Mouse (Mus musculus) CH12.LX (cell line): ENCODE measurements around the gene Kcnip4. TPM values are rescaled to one million over a fixed set of nuclear protein-coding genes. Genes with fewer than 3 reads are reported as not detected.

Experiments used
- DNase-seq: peaks from one replicate; pipeline ENCODE4 v3.0.0-alpha.2; 2013; ENCODE audit errors: extremely low read depth
- H3K27ac ChIP-seq: 2 replicates; pipeline ENCODE4 v1.5.1; 2012; ENCODE audit warnings: low read depth, mild to moderate bottlenecking, control low read depth, moderate library complexity; ENCODE audit not compliant: insufficient read depth
- H3K27me3 ChIP-seq: replicated peaks from 2 replicates; pipeline ENCODE3; 2012; ENCODE audit warnings: inconsistent platforms
- H3K36me3 ChIP-seq, 2 experiments: replicated peaks in 1 of 2; 2 replicates each; pipeline versions ENCODE3 to v1.6.1; 2012; ENCODE audit warnings: inconsistent platforms in 1 of 2, low read length in 1 of 2, mild to moderate bottlenecking in 1 of 2, mixed read lengths in 1 of 2, moderate library complexity in 1 of 2; ENCODE audit not compliant: control insufficient read depth in 1 of 2, insufficient read depth in 1 of 2
- H3K4me1 ChIP-seq, 2 experiments: 2 replicates each; pipeline ENCODE4 v1.6.1; 2012; ENCODE audit warnings: inconsistent platforms in 1 of 2, moderate library complexity in 1 of 2; ENCODE audit not compliant: insufficient read depth in 2 of 2, control insufficient read depth in 1 of 2
- H3K4me2 ChIP-seq: 2 replicates; pipeline ENCODE4 v1.6.1; 2012; ENCODE audit warnings: low read depth, mild to moderate bottlenecking, control low read depth; ENCODE audit not compliant: poor library complexity, insufficient read depth, severe bottlenecking
- H3K4me3 ChIP-seq, 3 experiments: fragments of 150-350 bp in 1 of 3; sonication (generic) in 1 of 3; replicated peaks in 1 of 3; 2 replicates each; pipeline versions ENCODE3 to v1.5.1; 2011 to 2012; ENCODE audit warnings: low read depth in 2 of 3, low read length in 2 of 3, mild to moderate bottlenecking in 2 of 3, moderate library complexity in 2 of 3, control low read depth in 1 of 3, improper control_type of control experiment in 1 of 3, inconsistent platforms in 1 of 3, mixed read lengths in 1 of 3; ENCODE audit not compliant: poor library complexity in 1 of 3
- H3K79me2 ChIP-seq: replicated peaks from 2 replicates; pipeline ENCODE4 v1.6.1; 2012; ENCODE audit warnings: mild to moderate bottlenecking, moderate library complexity; ENCODE audit not compliant: control insufficient read depth, poor library complexity, insufficient read depth, severe bottlenecking; ENCODE audit errors: extremely low read depth
- H3K9ac ChIP-seq: 2 replicates; pipeline ENCODE4 v1.6.1; 2012; ENCODE audit warnings: low read depth, mild to moderate bottlenecking, control low read depth, moderate library complexity; ENCODE audit not compliant: insufficient read depth
- H3K9me3 ChIP-seq: replicated peaks from 2 replicates; pipeline ENCODE3; 2012; ENCODE audit warnings: low read length, inconsistent platforms, mixed read lengths
- CHD1 ChIP-seq: IDR thresholded peaks from 2 replicates; pipeline ENCODE4 v1.6.1; 2012; ENCODE audit warnings: low read depth, low read length, improper control_type of control experiment, inconsistent platforms
- CTCF ChIP-seq, 2 experiments: IDR thresholded peaks in 1 of 2; conservative IDR thresholded peaks in 1 of 2; 2 replicates each; pipeline ENCODE4 v1.5.1; 2011 to 2012; ENCODE audit warnings: low read depth in 2 of 2, low read length in 2 of 2, improper control_type of control experiment in 1 of 2, inconsistent platforms in 1 of 2, mild to moderate bottlenecking in 1 of 2, moderate library complexity in 1 of 2
- E2F4 ChIP-seq: IDR thresholded peaks from 2 replicates; pipeline ENCODE4 v1.6.1; 2011; ENCODE audit warnings: low read depth, low read length, improper control_type of control experiment; ENCODE audit not compliant: insufficient replicate concordance
- ELF1 ChIP-seq: IDR thresholded peaks from 2 replicates; pipeline ENCODE4 v1.6.1; 2014; ENCODE audit warnings: low read depth, mild to moderate bottlenecking, inconsistent platforms, low read length, improper control_type of control experiment
- GABPA ChIP-seq: IDR thresholded peaks from 2 replicates; pipeline ENCODE4 v1.6.1; 2012; ENCODE audit warnings: low read depth, low read length, improper control_type of control experiment, inconsistent platforms; ENCODE audit not compliant: insufficient replicate concordance
- JUN ChIP-seq: IDR thresholded peaks from 2 replicates; pipeline ENCODE4 v1.6.1; 2011; ENCODE audit warnings: low read depth, mild to moderate bottlenecking, low read length, improper control_type of control experiment, moderate library complexity; ENCODE audit not compliant: insufficient read depth
- JUND ChIP-seq: conservative IDR thresholded peaks from 2 replicates; pipeline ENCODE4 v1.6.1; 2011; ENCODE audit warnings: low read depth, low read length, improper control_type of control experiment
- MAFK ChIP-seq: IDR thresholded peaks from 2 replicates; pipeline ENCODE4 v1.6.1; 2011; ENCODE audit warnings: low read length, improper control_type of control experiment; ENCODE audit not compliant: insufficient replicate concordance
- MAX ChIP-seq: IDR thresholded peaks from 2 replicates; pipeline ENCODE4 v1.6.1; 2011; ENCODE audit warnings: low read length, improper control_type of control experiment
- MYC ChIP-seq: IDR thresholded peaks from 2 replicates; pipeline ENCODE4 v1.6.1; 2011; ENCODE audit warnings: low read depth, mild to moderate bottlenecking, improper control_type of control experiment, low read length
- NELFE ChIP-seq: IDR thresholded peaks from 2 replicates; pipeline ENCODE4 v1.6.1; 2011; ENCODE audit warnings: low read depth, low read length, improper control_type of control experiment
- NRF1 ChIP-seq: IDR thresholded peaks from 2 replicates; pipeline ENCODE4 v1.6.1; 2014; ENCODE audit warnings: low read depth, mild to moderate bottlenecking, inconsistent platforms, low read length, improper control_type of control experiment, moderate library complexity
- PAX5 ChIP-seq: IDR thresholded peaks from 2 replicates; pipeline ENCODE4 v1.6.1; 2012; ENCODE audit warnings: low read length, inconsistent platforms, mixed read lengths
- RCOR1 ChIP-seq: conservative IDR thresholded peaks from 2 replicates; pipeline ENCODE4 v1.6.1; 2012; ENCODE audit warnings: low read depth, mild to moderate bottlenecking, inconsistent platforms, low read length, improper control_type of control experiment
- SIN3A ChIP-seq: IDR thresholded peaks from 2 replicates; pipeline ENCODE4 v1.6.1; 2012; ENCODE audit warnings: low read length, improper control_type of control experiment, inconsistent platforms
- SMC3 ChIP-seq: IDR thresholded peaks from 2 replicates; pipeline ENCODE4 v1.6.1; 2011; ENCODE audit warnings: low read depth, low read length, improper control_type of control experiment
- TBP ChIP-seq: conservative IDR thresholded peaks from 2 replicates; pipeline ENCODE4 v1.6.1; 2011; ENCODE audit warnings: low read depth, low read length, improper control_type of control experiment
- TCF12 ChIP-seq: IDR thresholded peaks from 2 replicates; pipeline ENCODE4 v1.6.1; 2014; ENCODE audit warnings: low read depth, mild to moderate bottlenecking, inconsistent platforms, low read length, improper control_type of control experiment
- UBTF ChIP-seq: IDR thresholded peaks from 2 replicates; pipeline ENCODE4 v1.6.1; 2012; ENCODE audit warnings: low read depth, mild to moderate bottlenecking, inconsistent platforms, low read length, improper control_type of control experiment, moderate library complexity
- USF1 ChIP-seq: IDR thresholded peaks from 2 replicates; pipeline ENCODE4 v1.6.1; 2014; ENCODE audit warnings: low read depth, mild to moderate bottlenecking, inconsistent platforms, low read length, improper control_type of control experiment
- USF2 ChIP-seq: conservative IDR thresholded peaks from 2 replicates; pipeline ENCODE4 v1.6.1; 2011; ENCODE audit warnings: low read depth, low read length, improper control_type of control experiment
- ZMIZ1 ChIP-seq: IDR thresholded peaks from 2 replicates; pipeline ENCODE4 v1.6.1; 2012; ENCODE audit warnings: low read depth, mild to moderate bottlenecking, inconsistent platforms, low read length, improper control_type of control experiment
- ZNF384 ChIP-seq: IDR thresholded peaks from 2 replicates; pipeline ENCODE4 v1.6.1; 2012; ENCODE audit warnings: low read depth, low read length, improper control_type of control experiment, inconsistent platforms
- dilution Hi-C: fragments of 300-500 bp; cut with MboI; formaldehyde crosslinking; loops from 2 replicates; pipeline ENCODE4 v1.14.3; 2020; ENCODE audit warnings: low sequenced_read_pairs; ENCODE audit not compliant: extremely low pct_unique_long_range_greater_than_20kb, extremely low pct_ligation_motif_present
- in situ Hi-C: fragments of 300-500 bp; cut with MboI; formaldehyde crosslinking; loops from 3 replicates; pipeline ENCODE4 v1.14.3; 2019; ENCODE audit warnings: low sequenced_read_pairs, low pct_ligation_motif_present, low pct_unique_long_range_greater_than_20kb, mixed read lengths
- polyA plus RNA-seq: library from polyadenylated mRNA; unstranded; fragments of >175 nt; gene quantifications from 2 replicates; pipeline ENCODE4 v1.2.1, GENCODE M21; 2012; ENCODE audit warnings: low read depth; ENCODE audit not compliant: insufficient read length
- total RNA-seq, 2 experiments: library from RNA; depleted of rRNA; stranded (reverse); fragments of 300-350 nt in 1 of 2; fragments of >200 nt in 1 of 2; gene quantifications; 2 replicates each; pipeline ENCODE4 v1.2.3; 2012 to 2014

The Kcnip4 gene
- total and polyA plus RNA-seq, 3 experiments: 0.80 TPM; not detected in 2

DNA sequence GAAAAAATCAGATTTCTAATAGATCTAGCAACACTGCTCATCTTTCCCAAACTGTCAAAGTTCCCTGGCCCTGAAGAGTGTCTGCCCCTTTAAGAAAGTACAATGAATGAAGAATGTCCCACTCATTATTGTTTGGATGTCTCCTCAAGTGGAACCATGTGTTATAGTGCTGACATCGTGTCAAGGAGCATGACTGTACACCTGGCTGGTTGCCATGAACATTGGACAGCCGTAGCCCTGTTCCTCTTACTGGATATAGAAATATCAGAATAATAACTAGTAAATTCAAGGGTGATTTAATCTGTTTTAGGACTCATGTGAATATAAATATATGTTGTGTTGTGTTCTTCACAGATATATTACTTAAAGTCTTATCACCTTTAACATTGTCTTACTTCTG, 87.5 kb downstream of the Kcnip4 start:
- Histone ChIP-seq H3K9me3 (peaks cover 24% of the 10 kb centered on the region), H3K4me1 (no peaks in the 10 kb centered on the region), H3K4me3 (no peak overlapping the region), H3K9ac (no peak overlapping the region), H3K4me2 (no peak overlapping the region), H3K36me3 (no peaks in the 10 kb centered on the region), H3K79me2 (no peaks in the 10 kb centered on the region), H3K27ac (no peak overlapping the region), H3K27me3 (no peaks in the 10 kb centered on the region)
- DNase-seq: no peak
- TF ChIP-seq ZMIZ1 (no peak), CTCF (conservative IDR thresholded peaks at IDR 0.05 in 1 of 2, IDR thresholded peaks at IDR 0.05 in 1 of 2; ENCODE audit: low read depth in 2 of 2, low read length in 2 of 2) (no peak), PAX5 (no peak), MYC (no peak), SMC3 (no peak), UBTF (no peak), USF2 (no peak), TCF12 (no peak), E2F4 (no peak), MAFK (no peak), TBP (no peak), NRF1 (no peak), ZNF384 (no peak), JUND (no peak), MAX (no peak), USF1 (no peak), JUN (no peak), CHD1 (no peak), SIN3A (no peak)
- dilution Hi-C loops: no loop called here
- in situ Hi-C loops: no loop called here

DNA sequence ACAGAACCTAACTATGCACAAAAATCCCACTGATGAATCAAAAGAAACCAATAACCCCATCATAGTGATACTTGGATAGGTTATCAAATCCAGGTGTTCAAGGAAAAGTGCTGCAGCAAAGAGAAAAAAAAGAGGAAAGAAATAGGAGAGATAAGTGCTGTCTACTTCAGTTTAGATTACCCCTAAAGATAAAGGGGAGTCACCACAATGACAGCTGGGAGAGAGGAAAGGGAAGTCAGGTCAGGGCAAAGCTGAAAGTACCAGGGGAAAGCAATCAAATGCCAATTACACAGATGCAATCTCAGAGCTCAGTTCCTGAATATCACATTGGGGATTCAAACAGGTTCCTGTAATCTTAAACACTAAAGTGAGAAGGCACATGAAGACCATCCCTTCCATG, 97.0 kb downstream of the Kcnip4 start:
- Histone ChIP-seq H3K9ac (no peak overlapping the region), H3K27me3 (no peaks in the 10 kb centered on the region), H3K9me3 (peaks cover 23% of the 10 kb centered on the region)
- TF ChIP-seq RCOR1 (no peak), MAFK (no peak), ELF1 (no peak), ZMIZ1 (no peak), CHD1 (no peak), MYC (no peak), USF1 (no peak), JUN (no peak), GABPA (no peak), NELFE (no peak), TCF12 (no peak), TBP (no peak)
- TF ChIP-seq, all 38 proteins: peak for 0
- Histone ChIP-seq H3K79me2 (no peaks in the 10 kb centered on the region), H3K4me1 (no peaks in the 10 kb centered on the region), H3K36me3 (no peaks in the 10 kb centered on the region), H3K27ac (no peak overlapping the region), H3K4me2 (no peak overlapping the region), H3K4me3 (no peak overlapping the region)
- no peak for DNase-seq
- in situ Hi-C loops: no loop called here
- dilution Hi-C loops: no loop called here
